Mouse (Mus musculus): ENCODE data around the gene Ankrd36. TPM values are rescaled to one million over a fixed set of nuclear protein-coding genes. Genes with fewer than 3 reads are reported as not detected.

Gene Ankrd36
- polyA plus RNA-seq, 1 experiment from 2014 or later: not detected

DNA sequence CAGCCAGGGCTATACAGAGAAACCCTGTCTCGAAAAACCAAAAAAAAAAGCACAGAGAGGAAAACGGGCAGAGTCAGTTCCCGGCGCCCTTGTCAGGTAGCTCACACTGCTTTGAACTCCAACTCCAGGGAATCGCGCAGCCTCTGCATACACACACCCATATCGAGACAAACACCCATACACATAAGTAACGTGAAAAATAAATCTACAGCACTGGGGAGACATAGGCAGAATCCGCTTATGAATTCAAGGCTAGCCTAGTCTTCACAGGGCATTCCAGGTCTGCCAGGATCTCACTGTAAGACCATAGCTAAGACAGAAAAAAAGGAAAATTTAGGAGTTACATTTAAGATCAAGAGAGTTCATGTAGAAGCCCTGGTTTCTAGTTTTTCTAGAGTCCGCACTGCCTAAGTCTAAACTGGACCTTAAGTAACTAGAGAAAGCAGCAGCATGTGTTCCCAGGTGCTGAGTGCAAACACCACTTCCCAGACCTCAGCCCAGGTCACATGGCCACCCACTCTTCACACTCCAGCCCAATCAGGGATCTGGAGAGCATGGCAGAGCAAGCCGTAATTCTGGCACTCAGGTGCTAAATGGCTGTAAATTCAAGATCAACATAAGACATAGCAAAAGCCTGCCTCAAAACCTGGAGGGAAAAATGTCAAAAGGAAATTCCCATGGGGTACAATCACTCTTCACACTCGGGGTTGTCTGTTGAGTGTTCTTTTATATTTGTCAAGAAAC, 149.3 kb downstream of the Ankrd36 start:
- Histone ChIP-seq H3K4me2 (ENCODE audit: low read depth) (no peak overlapping the region), H3K9me3 (ENCODE audit: control insufficient read depth, low read length) (no peaks in the 10 kb centered on the region), H3K9ac (ENCODE audit: low read length) (no peak overlapping the region), H3K27ac (ENCODE audit: low read depth, low read length) (no peak overlapping the region), H3K4me3 (ENCODE audit: low read depth, low read length) (no peak overlapping the region), H3K36me3 (ENCODE audit: control insufficient read depth, insufficient read depth, low read length) (peaks cover 16% of the 10 kb centered on the region), H3K4me1 (ENCODE audit: control insufficient read depth, insufficient read depth, low read length) (no peaks in the 10 kb centered on the region), H3K27me3 (ENCODE audit: control insufficient read depth, insufficient read depth, low read length) (no peaks in the 10 kb centered on the region)
- ATAC-seq (ENCODE audit: insufficient read depth, low FRiP score, low TSS enrichment) (no peak), DNase-seq (ENCODE audit: low spot score) (no peak)
- WGBS: 91% methylated on average over 12 of the region's 12 CpGs

DNA sequence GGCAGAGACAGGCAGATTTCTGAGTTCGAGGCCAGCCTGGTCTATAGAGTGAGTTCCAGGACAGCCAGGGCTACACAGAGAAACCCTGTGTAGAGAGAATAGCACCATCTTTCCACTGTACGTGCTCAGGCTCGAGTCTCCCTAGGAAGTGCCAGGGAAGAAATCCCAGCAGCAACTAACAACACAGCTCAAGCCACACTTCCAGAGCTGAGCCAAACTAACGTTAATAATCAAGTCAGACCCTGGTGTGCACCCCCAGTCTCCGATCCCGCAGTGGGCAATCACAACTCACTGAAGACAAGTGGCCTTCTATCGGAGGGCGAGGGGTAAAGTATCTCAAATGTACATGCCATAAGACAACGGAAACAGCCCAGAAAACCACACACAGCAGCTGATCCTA, 160.1 kb downstream of the Ankrd36 start:
- ATAC-seq (ENCODE audit: insufficient read depth, low FRiP score, low TSS enrichment): no peak
- Histone ChIP-seq H3K4me2 (ENCODE audit: low read depth) (no peak overlapping the region), H3K36me3 (ENCODE audit: control insufficient read depth, insufficient read depth, low read length) (no peaks in the 10 kb centered on the region), H3K9me3 (ENCODE audit: control insufficient read depth, low read length) (no peaks in the 10 kb centered on the region), H3K4me1 (ENCODE audit: control insufficient read depth, insufficient read depth, low read length) (no peaks in the 10 kb centered on the region), H3K4me3 (ENCODE audit: low read depth, low read length) (no peak overlapping the region), H3K9ac (ENCODE audit: low read length) (no peak overlapping the region), H3K27me3 (ENCODE audit: control insufficient read depth, insufficient read depth, low read length) (no peaks in the 10 kb centered on the region), H3K27ac (ENCODE audit: low read depth, low read length) (no peak overlapping the region)
- WGBS: 90% methylated on average over 9 of the region's 9 CpGs
- no peak for DNase-seq (ENCODE audit: low spot score)

DNA sequence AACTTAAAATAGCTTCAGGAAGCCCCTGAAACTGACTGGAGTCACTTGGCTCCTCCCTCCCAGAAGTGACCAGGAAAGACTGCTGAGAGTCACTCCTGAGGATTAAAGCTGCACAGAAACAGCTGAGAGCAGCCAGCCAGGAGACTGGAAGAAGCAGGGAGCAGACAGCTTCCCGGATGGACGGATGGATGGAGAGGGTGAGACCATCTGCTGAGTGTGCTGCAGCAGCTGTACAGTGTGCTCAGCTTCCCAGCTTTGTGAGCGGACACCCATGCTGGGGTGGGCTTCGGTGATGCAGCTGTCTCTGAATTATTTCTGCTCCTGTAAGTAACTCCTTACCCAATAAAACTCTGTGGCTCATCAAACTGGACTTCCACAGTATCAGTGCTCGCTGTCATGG, 162.9 kb downstream of the Ankrd36 start:
- peak; percentile 21 for DNase-seq (ENCODE audit: low spot score)
- Histone ChIP-seq H3K36me3 (ENCODE audit: control insufficient read depth, insufficient read depth, low read length) (no peaks in the 10 kb centered on the region), H3K9me3 (ENCODE audit: control insufficient read depth, low read length) (no peaks in the 10 kb centered on the region), H3K27ac (ENCODE audit: low read depth, low read length) (no peak overlapping the region), H3K27me3 (ENCODE audit: control insufficient read depth, insufficient read depth, low read length) (no peaks in the 10 kb centered on the region), H3K4me1 (ENCODE audit: control insufficient read depth, insufficient read depth, low read length) (no peaks in the 10 kb centered on the region), H3K9ac (ENCODE audit: low read length) (no peak overlapping the region), H3K4me3 (ENCODE audit: low read depth, low read length) (no peak overlapping the region), H3K4me2 (ENCODE audit: low read depth) (no peak overlapping the region)
- WGBS: 76% methylated on average over 5 of the region's 5 CpGs
- ATAC-seq (ENCODE audit: insufficient read depth, low FRiP score, low TSS enrichment): no peak

DNA sequence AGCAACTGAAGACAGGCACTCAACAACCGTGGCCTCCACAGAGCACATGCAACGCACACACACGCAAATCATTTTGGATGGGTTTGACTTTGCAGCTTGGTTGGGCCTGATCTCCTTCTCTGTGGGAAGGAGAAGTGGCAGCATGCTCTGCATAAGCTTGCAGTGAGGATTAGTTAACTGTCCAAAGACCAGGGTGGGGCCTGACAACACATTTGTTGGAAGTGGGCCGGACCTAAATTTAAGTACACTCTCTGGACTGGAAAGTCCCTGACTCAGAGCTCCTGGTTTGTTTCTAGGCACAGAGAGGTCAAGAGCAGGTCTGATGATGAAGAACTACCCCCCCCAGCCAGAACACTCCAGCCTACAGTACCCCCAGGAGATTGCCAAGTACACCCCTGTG, 164.8 kb downstream of the Ankrd36 start:
- no peak overlapping the region for H3K4me2 ChIP-seq (ENCODE audit: low read depth)
- DNase-seq (ENCODE audit: low spot score) (no peak), ATAC-seq (ENCODE audit: insufficient read depth, low FRiP score, low TSS enrichment) (no peak)
- no peaks in the 10 kb centered on the region for H3K36me3 ChIP-seq (ENCODE audit: control insufficient read depth, insufficient read depth, low read length)
- no peak overlapping the region for H3K27ac ChIP-seq (ENCODE audit: low read depth, low read length)
- no peaks in the 10 kb centered on the region for H3K9me3 ChIP-seq (ENCODE audit: control insufficient read depth, low read length)
- no peak overlapping the region for H3K9ac ChIP-seq (ENCODE audit: low read length)
- H3K4me1 ChIP-seq (ENCODE audit: control insufficient read depth, insufficient read depth, low read length): no peaks in the 10 kb centered on the region
- no peak overlapping the region for H3K4me3 ChIP-seq (ENCODE audit: low read depth, low read length)
- 89% methylated on average over 4 of the region's 4 CpGs for WGBS
- H3K27me3 ChIP-seq (ENCODE audit: control insufficient read depth, insufficient read depth, low read length): no peaks in the 10 kb centered on the region

DNA sequence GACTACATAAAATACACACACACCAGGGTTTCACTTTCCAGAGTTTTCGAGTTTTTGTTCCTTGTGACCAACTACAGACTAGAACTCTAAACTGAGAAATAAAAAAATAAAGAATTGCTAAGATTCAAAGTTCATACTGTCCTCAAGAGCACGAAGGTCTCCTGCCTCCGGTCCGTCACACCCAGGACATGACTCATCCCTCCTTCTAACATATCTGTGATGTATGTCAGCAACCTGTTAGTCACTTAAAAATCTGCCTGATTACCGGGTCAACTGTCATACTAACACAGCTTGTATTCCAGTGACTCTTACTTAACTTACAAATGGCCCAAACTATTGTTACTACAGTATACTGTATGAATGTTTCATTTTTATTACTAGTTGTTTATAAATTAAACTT, 167.7 kb downstream of the Ankrd36 start:
- Histone ChIP-seq H3K27me3 (ENCODE audit: control insufficient read depth, insufficient read depth, low read length) (no peaks in the 10 kb centered on the region), H3K36me3 (ENCODE audit: control insufficient read depth, insufficient read depth, low read length) (no peaks in the 10 kb centered on the region), H3K9me3 (ENCODE audit: control insufficient read depth, low read length) (no peaks in the 10 kb centered on the region), H3K4me1 (ENCODE audit: control insufficient read depth, insufficient read depth, low read length) (0 out of 2 replicates have a peak, but pooled peaks cover 4% of the 10 kb centered on the region), H3K4me3 (ENCODE audit: low read depth, low read length) (no peak overlapping the region), H3K27ac (ENCODE audit: low read depth, low read length) (no peak overlapping the region), H3K9ac (ENCODE audit: low read length) (no peak overlapping the region), H3K4me2 (ENCODE audit: low read depth) (no peak overlapping the region)
- DNase-seq (ENCODE audit: low spot score) (no peak), ATAC-seq (ENCODE audit: insufficient read depth, low FRiP score, low TSS enrichment) (no peak)
- 93% methylated on average over 5 of the region's 5 CpGs for WGBS

Other genes starting within 250 kb of the Ankrd36 start
- gene Znrf3, start 124.8 kb upstream of the Ankrd36 start, polyA plus RNA-seq (2014; fragmentation: Nextera tagmentation; extraction: Ambion mirVana): 9.4 TPM in 2 replicates
- 150 and 165 TPM in 2 replicates for gene Xbp1, start 49.0 kb upstream of the Ankrd36 start, polyA plus RNA-seq (2014; fragmentation: Nextera tagmentation; extraction: Ambion mirVana)
- 26.4 and 28.2 TPM in 2 replicates for gene Ccdc117, start 27.5 kb upstream of the Ankrd36 start, polyA plus RNA-seq (2014; fragmentation: Nextera tagmentation; extraction: Ambion mirVana)
- 146 and 159 TPM in 2 replicates for gene Mrps24, start 146.0 kb downstream of the Ankrd36 start, polyA plus RNA-seq (2014; fragmentation: Nextera tagmentation; extraction: Ambion mirVana)
- 14.4 and 16.5 TPM in 2 replicates for gene Urgcp, start 192.7 kb downstream of the Ankrd36 start, polyA plus RNA-seq (2014; fragmentation: Nextera tagmentation; extraction: Ambion mirVana)
- 149 and 156 TPM in 2 replicates for gene Dbnl, start 218.8 kb downstream of the Ankrd36 start, polyA plus RNA-seq (2014; fragmentation: Nextera tagmentation; extraction: Ambion mirVana)
- 17.4 and 20.5 TPM in 2 replicates for gene Pgam2, start 234.0 kb downstream of the Ankrd36 start, polyA plus RNA-seq (2014; fragmentation: Nextera tagmentation; extraction: Ambion mirVana)

All from neural tube, embryonic 11.5 days (tissue).